Mouse (Mus musculus): ENCODE data around the gene Snx18. TPM values are rescaled to one million over a fixed set of nuclear protein-coding genes. Genes with fewer than 3 reads are reported as not detected.
A peak's percentile ranks its signal among the peaks of the same experiment; 100 is the strongest.

Gene Snx18
- polyA plus RNA-seq, 1 experiment from 2014 or later = 15.3 TPM

GRCm38 (mm10) chr13:113582024-113582423 is 36.3 kb downstream of the Snx18 start:
- ATAC-seq (ENCODE audit: low read depth) = no peak
- Histone ChIP-seq H3K9ac (ENCODE audit: low read length) (no peak overlapping the region), H3K36me3 (ENCODE audit: control insufficient read depth, insufficient read depth, low read length) (no peaks in the 10 kb centered on the region), H3K27me3 (ENCODE audit: control insufficient read depth, insufficient read depth, low read depth, low read length) (no peaks in the 10 kb centered on the region; the same call in 1 of the 2 replicates), H3K4me3 (ENCODE audit: low read length) (no peak overlapping the region), H3K4me2 (ENCODE audit: low read depth, low read length) (no peak overlapping the region), H3K9me3 (ENCODE audit: control insufficient read depth, low read length) (no peaks in the 10 kb centered on the region), H3K27ac (ENCODE audit: low read length) (no peak overlapping the region), H3K4me1 (replicated peaks; ENCODE audit: control insufficient read depth, insufficient read depth, low read length) (peaks cover 4% of the 10 kb centered on the region; the same call in 1 of the 2 replicates)
- WGBS = 38% methylated on average over 1 of the region's 1 CpGs

- Histone ChIP-seq H3K27ac (ENCODE audit: low read length) (no peak overlapping the region), H3K36me3 (ENCODE audit: control insufficient read depth, insufficient read depth, low read length) (no peaks in the 10 kb centered on the region), H3K4me3 (ENCODE audit: low read length) (no peak overlapping the region), H3K4me1 (replicated peaks; ENCODE audit: control insufficient read depth, insufficient read depth, low read length) (0 out of 2 replicates have a peak, but pooled peaks cover 3% of the 10 kb centered on the region), H3K9me3 (ENCODE audit: control insufficient read depth, low read length) (no peaks in the 10 kb centered on the region), H3K4me2 (ENCODE audit: low read depth, low read length) (no peak overlapping the region), H3K9ac (ENCODE audit: low read length) (no peak overlapping the region), H3K27me3 (ENCODE audit: control insufficient read depth, insufficient read depth, low read depth, low read length) (no peaks in the 10 kb centered on the region; the same call in 1 of the 2 replicates)
- 87% methylated on average over 5 of the region's 5 CpGs for WGBS
- ATAC-seq (ENCODE audit: low read depth) = no peak
Observed at GRCm38 (mm10) chr13:113581436-113581835, 36.9 kb downstream of the Snx18 start.

GRCm38 (mm10) chr13:113580400-113580790 is 38.0 kb downstream of the Snx18 start:
- no peak overlapping the region for H3K9ac ChIP-seq (ENCODE audit: low read length)
- H3K27me3 ChIP-seq (ENCODE audit: control insufficient read depth, insufficient read depth, low read depth, low read length) = no peaks in the 10 kb centered on the region; the same call in 1 of the 2 replicates
- no peaks in the 10 kb centered on the region for H3K36me3 ChIP-seq (ENCODE audit: control insufficient read depth, insufficient read depth, low read length)
- 0 out of 2 replicates have a peak, but pooled peaks cover 3% of the 10 kb centered on the region for H3K4me1 ChIP-seq (replicated peaks; ENCODE audit: control insufficient read depth, insufficient read depth, low read length)
- 77% methylated on average over 6 of the region's 6 CpGs for WGBS
- no peak for ATAC-seq (ENCODE audit: low read depth)
- no peak overlapping the region for H3K27ac ChIP-seq (ENCODE audit: low read length)
- no peak overlapping the region for H3K4me3 ChIP-seq (ENCODE audit: low read length)
- no peaks in the 10 kb centered on the region for H3K9me3 ChIP-seq (ENCODE audit: control insufficient read depth, low read length)
- no peak overlapping the region for H3K4me2 ChIP-seq (ENCODE audit: low read depth, low read length)

- H3K27me3 ChIP-seq (ENCODE audit: control insufficient read depth, insufficient read depth, low read depth, low read length) = no peaks in the 10 kb centered on the region; the same call in 1 of the 2 replicates
- no peaks in the 10 kb centered on the region for H3K9me3 ChIP-seq (ENCODE audit: control insufficient read depth, low read length)
- H3K36me3 ChIP-seq (ENCODE audit: control insufficient read depth, insufficient read depth, low read length) = no peaks in the 10 kb centered on the region
- H3K4me3 ChIP-seq (ENCODE audit: low read length) = no peak overlapping the region
- no peak overlapping the region for H3K4me2 ChIP-seq (ENCODE audit: low read depth, low read length)
- ATAC-seq (ENCODE audit: low read depth) = peak; percentile 26; the same call in 1 of the 2 replicates
- H3K9ac ChIP-seq (ENCODE audit: low read length) = no peak overlapping the region
- H3K27ac ChIP-seq (ENCODE audit: low read length) = no peak overlapping the region
- WGBS = 40% methylated on average over 7 of the region's 7 CpGs
- H3K4me1 ChIP-seq (replicated peaks; ENCODE audit: control insufficient read depth, insufficient read depth, low read length) = 0 out of 2 replicates have a peak, but pooled peaks cover 3% of the 10 kb centered on the region
Observed at GRCm38 (mm10) chr13:113579788-113580399, 38.5 kb downstream of the Snx18 start.

GRCm38 (mm10) chr13:113574232-113574631 is 44.1 kb downstream of the Snx18 start:
- Histone ChIP-seq H3K27me3 (ENCODE audit: control insufficient read depth, insufficient read depth, low read depth, low read length) (no peaks in the 10 kb centered on the region; the same call in 1 of the 2 replicates), H3K4me1 (replicated peaks; ENCODE audit: control insufficient read depth, insufficient read depth, low read length) (no peaks in the 10 kb centered on the region), H3K9ac (ENCODE audit: low read length) (no peak overlapping the region), H3K4me3 (ENCODE audit: low read length) (no peak overlapping the region), H3K36me3 (ENCODE audit: control insufficient read depth, insufficient read depth, low read length) (no peaks in the 10 kb centered on the region), H3K4me2 (ENCODE audit: low read depth, low read length) (no peak overlapping the region), H3K9me3 (ENCODE audit: control insufficient read depth, low read length) (no peaks in the 10 kb centered on the region), H3K27ac (ENCODE audit: low read length) (no peak overlapping the region)
- 82% methylated on average over 13 of the region's 13 CpGs for WGBS
- ATAC-seq (ENCODE audit: low read depth) = no peak

GRCm38 (mm10) chr13:113573377-113573776 is 45.0 kb downstream of the Snx18 start:
- WGBS = 93% methylated on average over 2 of the region's 2 CpGs
- Histone ChIP-seq H3K9ac (ENCODE audit: low read length) (no peak overlapping the region), H3K36me3 (ENCODE audit: control insufficient read depth, insufficient read depth, low read length) (no peaks in the 10 kb centered on the region), H3K9me3 (ENCODE audit: control insufficient read depth, low read length) (no peaks in the 10 kb centered on the region), H3K27ac (ENCODE audit: low read length) (no peak overlapping the region), H3K27me3 (ENCODE audit: control insufficient read depth, insufficient read depth, low read depth, low read length) (no peaks in the 10 kb centered on the region; the same call in 1 of the 2 replicates), H3K4me1 (replicated peaks; ENCODE audit: control insufficient read depth, insufficient read depth, low read length) (no peaks in the 10 kb centered on the region), H3K4me3 (ENCODE audit: low read length) (no peak overlapping the region), H3K4me2 (ENCODE audit: low read depth, low read length) (no peak overlapping the region)
- no peak for ATAC-seq (ENCODE audit: low read depth)

GRCm38 (mm10) chr13:113572046-113572686 is 46.2 kb downstream of the Snx18 start:
- H3K4me2 ChIP-seq (ENCODE audit: low read depth, low read length) = no peak overlapping the region
- H3K27me3 ChIP-seq (ENCODE audit: control insufficient read depth, insufficient read depth, low read depth, low read length) = no peaks in the 10 kb centered on the region
- H3K4me3 ChIP-seq (ENCODE audit: low read length) = no peak overlapping the region
- H3K27ac ChIP-seq (ENCODE audit: low read length) = no peak overlapping the region
- no peaks in the 10 kb centered on the region for H3K36me3 ChIP-seq (ENCODE audit: control insufficient read depth, insufficient read depth, low read length)
- no peaks in the 10 kb centered on the region for H3K9me3 ChIP-seq (ENCODE audit: control insufficient read depth, low read length)
- WGBS = 81% methylated on average over 9 of the region's 9 CpGs
- no peaks in the 10 kb centered on the region for H3K4me1 ChIP-seq (replicated peaks; ENCODE audit: control insufficient read depth, insufficient read depth, low read length)
- no peak for ATAC-seq (ENCODE audit: low read depth)
- H3K9ac ChIP-seq (ENCODE audit: low read length) = no peak overlapping the region

- Histone ChIP-seq H3K36me3 (ENCODE audit: control insufficient read depth, insufficient read depth, low read length) (no peaks in the 10 kb centered on the region), H3K27me3 (ENCODE audit: control insufficient read depth, insufficient read depth, low read depth, low read length) (no peaks in the 10 kb centered on the region), H3K9me3 (ENCODE audit: control insufficient read depth, low read length) (no peaks in the 10 kb centered on the region), H3K4me1 (replicated peaks; ENCODE audit: control insufficient read depth, insufficient read depth, low read length) (no peaks in the 10 kb centered on the region), H3K27ac (ENCODE audit: low read length) (no peak overlapping the region), H3K4me3 (ENCODE audit: low read length) (no peak overlapping the region), H3K4me2 (ENCODE audit: low read depth, low read length) (no peak overlapping the region), H3K9ac (ENCODE audit: low read length) (no peak overlapping the region)
- no peak for ATAC-seq (ENCODE audit: low read depth)
- 30% methylated on average over 2 of the region's 2 CpGs for WGBS
Observed at GRCm38 (mm10) chr13:113569526-113569925, 48.8 kb downstream of the Snx18 start.

GRCm38 (mm10) chr13:113566951-113567350 is 51.4 kb downstream of the Snx18 start:
- Histone ChIP-seq H3K4me3 (ENCODE audit: low read length) (no peak overlapping the region), H3K27me3 (ENCODE audit: control insufficient read depth, insufficient read depth, low read depth, low read length) (no peaks in the 10 kb centered on the region), H3K27ac (ENCODE audit: low read length) (no peak overlapping the region), H3K4me2 (ENCODE audit: low read depth, low read length) (no peak overlapping the region), H3K9ac (ENCODE audit: low read length) (no peak overlapping the region), H3K4me1 (replicated peaks; ENCODE audit: control insufficient read depth, insufficient read depth, low read length) (no peaks in the 10 kb centered on the region), H3K9me3 (ENCODE audit: control insufficient read depth, low read length) (no peaks in the 10 kb centered on the region), H3K36me3 (ENCODE audit: control insufficient read depth, insufficient read depth, low read length) (no peaks in the 10 kb centered on the region)
- 83% methylated on average over 5 of the region's 5 CpGs for WGBS
- ATAC-seq (ENCODE audit: low read depth) = no peak
